Mouse (Mus musculus): ENCODE measurements around the gene Meaf6. TPM values are rescaled to one million over a fixed set of nuclear protein-coding genes. Genes with fewer than 3 reads are reported as not detected.

Gene Meaf6
- total and polyA plus RNA-seq, 2 experiments from 2014 or later, result 50.4 to 131 TPM

DNA sequence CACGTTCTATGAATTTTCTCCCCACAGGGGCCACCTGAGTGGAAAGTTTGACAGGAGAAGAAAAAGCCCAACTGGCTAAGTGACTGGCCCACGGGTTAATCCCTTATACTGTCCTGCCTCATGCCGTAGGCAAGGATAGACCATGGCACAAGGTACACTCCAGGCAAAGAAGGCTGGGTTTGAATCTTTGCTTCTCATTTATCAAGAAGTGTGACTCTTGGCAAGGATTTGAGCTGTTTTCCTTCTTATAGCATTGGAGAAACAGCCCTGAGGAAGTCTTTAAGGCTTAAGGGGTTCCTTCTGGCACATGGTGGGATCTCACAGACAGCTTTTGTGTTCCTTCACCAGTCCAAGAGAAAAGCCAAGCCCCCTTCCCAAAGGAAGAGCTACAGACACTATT is 41.3 kb downstream of the Meaf6 start:
- H3K4me2 ChIP-seq (ENCODE audit: low read depth, low read length), result no peak overlapping the region
- no peak for DNase-seq (ENCODE audit: low spot score)
- ATAC-seq, result no peak
- 86% methylated on average over 3 of the region's 3 CpGs for WGBS
- H3K4me1 ChIP-seq (ENCODE audit: insufficient read depth, low read length), result 0 out of 2 replicates have a peak, but pooled peaks cover 6% of the 10 kb centered on the region
- H3K27ac ChIP-seq, result no peak overlapping the region
- no peaks in the 10 kb centered on the region for H3K27me3 ChIP-seq (ENCODE audit: insufficient read depth, low read length)
- no peak for TF ChIP-seq CTCF (IDR thresholded peaks at IDR 0.05; ENCODE audit: low read depth)
- H3K36me3 ChIP-seq (ENCODE audit: insufficient read depth, low read length), result no peaks in the 10 kb centered on the region
- no peak overlapping the region for H3K9ac ChIP-seq (replicated peaks; ENCODE audit: low read length)
- no peak overlapping the region for H3K4me3 ChIP-seq (ENCODE audit: low read length)
- H3K9me3 ChIP-seq (ENCODE audit: low read length), result no peaks in the 10 kb centered on the region

DNA sequence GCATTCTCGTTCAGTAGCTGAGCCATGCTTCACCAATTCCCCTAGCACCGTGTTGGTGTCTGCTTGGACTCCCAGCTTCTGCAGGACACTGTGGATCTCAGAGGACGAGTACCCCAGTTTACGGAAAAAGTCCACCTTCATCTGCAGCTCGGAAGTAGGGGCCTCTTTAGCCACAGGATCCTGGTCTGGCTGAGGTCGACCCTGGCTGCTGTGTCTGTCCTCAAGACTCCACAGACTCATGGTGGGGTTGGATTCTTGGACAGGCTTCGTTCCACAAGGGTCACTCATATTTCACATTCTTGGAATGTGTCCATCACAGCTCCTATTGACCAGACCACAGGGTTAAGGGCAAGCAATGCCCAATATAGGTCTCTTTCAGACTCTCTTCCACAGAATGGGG is 41.8 kb downstream of the Meaf6 start:
- no peak for TF ChIP-seq CTCF (IDR thresholded peaks at IDR 0.05; ENCODE audit: low read depth)
- Histone ChIP-seq H3K4me1 (ENCODE audit: insufficient read depth, low read length) (0 out of 2 replicates have a peak, but pooled peaks cover 6% of the 10 kb centered on the region), H3K27ac (no peak overlapping the region), H3K9me3 (ENCODE audit: low read length) (no peaks in the 10 kb centered on the region), H3K9ac (replicated peaks; ENCODE audit: low read length) (no peak overlapping the region), H3K36me3 (ENCODE audit: insufficient read depth, low read length) (no peaks in the 10 kb centered on the region), H3K4me2 (ENCODE audit: low read depth, low read length) (peak overlapping the region; percentile 95), H3K27me3 (ENCODE audit: insufficient read depth, low read length) (no peaks in the 10 kb centered on the region), H3K4me3 (ENCODE audit: low read length) (no peak overlapping the region)
- WGBS, result 70% methylated on average over 7 of the region's 7 CpGs
- ATAC-seq, result no peak
- DNase-seq (ENCODE audit: low spot score), result no peak

DNA sequence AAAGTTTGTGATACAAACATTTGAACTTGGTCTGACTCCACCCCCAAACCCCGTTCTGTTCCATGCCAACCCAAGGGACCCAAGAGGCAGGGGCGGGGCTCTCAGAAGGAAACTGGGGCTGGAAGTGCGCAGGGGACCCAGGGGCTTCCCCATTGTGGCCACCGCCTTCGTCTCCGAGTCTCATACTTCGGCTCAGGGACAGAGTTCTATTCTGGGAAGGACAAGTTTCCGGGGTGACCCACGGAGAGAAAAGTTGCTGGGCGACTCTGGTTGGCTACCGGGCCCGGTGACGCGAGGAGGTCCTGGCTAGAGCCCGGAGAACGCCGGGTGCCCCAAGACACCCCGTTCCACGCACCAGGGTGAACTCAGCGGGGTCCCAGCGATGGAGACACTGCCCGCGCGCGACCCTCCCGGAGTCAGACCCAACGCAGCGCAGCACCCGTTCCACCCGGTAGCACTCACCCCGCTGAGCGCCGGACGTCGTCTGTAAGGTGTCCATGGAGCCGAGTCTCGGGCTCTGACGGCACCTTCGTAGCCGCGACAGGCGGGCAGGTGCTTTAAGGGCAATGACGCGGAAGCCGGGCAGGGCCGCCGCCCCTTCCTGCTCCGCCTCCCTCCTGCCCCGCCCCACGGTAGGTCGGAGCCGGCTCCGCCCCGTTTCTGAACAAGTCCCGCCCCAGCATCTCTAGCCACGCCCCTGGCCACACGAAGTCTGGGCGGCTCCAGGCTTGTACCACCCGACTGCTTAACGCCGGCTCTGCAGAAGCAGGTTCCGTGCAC is 42.6 kb downstream of the Meaf6 start, which contains the start of gene Zc3h12a:
Zc3h12a (minus strand) TSS at position 536 of the 780 bp plus-strand sequence.
- Histone ChIP-seq H3K27me3 (ENCODE audit: insufficient read depth, low read length) (no peaks in the 10 kb centered on the region), H3K27ac (no peak within 1 kb of the TSS)

DNA sequence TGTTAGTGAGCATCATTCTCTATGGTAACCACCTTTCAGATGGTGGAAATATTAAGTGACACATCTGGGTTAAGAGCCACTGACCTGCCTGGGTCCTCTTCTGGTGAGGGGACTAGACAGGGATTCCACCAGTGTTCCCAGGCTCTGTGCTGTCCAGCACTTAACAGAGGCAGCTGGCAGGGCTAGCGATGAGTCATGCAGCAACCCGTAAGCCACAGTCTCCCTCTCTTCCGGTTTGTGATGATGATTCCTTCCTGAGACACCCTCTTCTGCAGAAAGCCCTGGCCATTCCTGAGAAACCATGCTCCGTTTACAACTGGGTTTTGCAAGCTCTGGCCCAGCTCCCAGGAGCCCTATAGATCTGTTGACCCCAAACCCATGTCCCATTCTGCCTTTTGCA is 46.6 kb downstream of the Meaf6 start:
- no peak overlapping the region for H3K27ac ChIP-seq
- WGBS, result 81% methylated on average over 4 of the region's 4 CpGs
- DNase-seq (ENCODE audit: low spot score), result no peak
- 0 out of 2 replicates have a peak, but pooled peaks cover 6% of the 10 kb centered on the region for H3K4me1 ChIP-seq (ENCODE audit: insufficient read depth, low read length)
- no peak overlapping the region for H3K4me2 ChIP-seq (ENCODE audit: low read depth, low read length)
- ATAC-seq, result no peak
- H3K9ac ChIP-seq (replicated peaks; ENCODE audit: low read length), result no peak overlapping the region
- no peak overlapping the region for H3K4me3 ChIP-seq (ENCODE audit: low read length)
- H3K9me3 ChIP-seq (ENCODE audit: low read length), result no peaks in the 10 kb centered on the region
- no peaks in the 10 kb centered on the region for H3K36me3 ChIP-seq (ENCODE audit: insufficient read depth, low read length)
- no peak for TF ChIP-seq CTCF (IDR thresholded peaks at IDR 0.05; ENCODE audit: low read depth)
- no peaks in the 10 kb centered on the region; the same call in 1 of the 2 replicates for H3K27me3 ChIP-seq (ENCODE audit: insufficient read depth, low read length)

More for the DNA sequence above, 42.6 kb downstream of the Meaf6 start, which contains the start of gene Zc3h12a:
- H3K4me3 ChIP-seq (ENCODE audit: low read length), result peak within 1 kb of the TSS; percentile 51
- peak within 1 kb of the TSS; percentile 95 for H3K4me2 ChIP-seq (ENCODE audit: low read depth, low read length)
- no peaks in the 10 kb centered on the region for H3K9me3 ChIP-seq (ENCODE audit: low read length)
- peak within 1 kb of the TSS; percentile 41 for H3K9ac ChIP-seq (replicated peaks; ENCODE audit: low read length)
- DNase-seq (ENCODE audit: low spot score) (peak; percentile 81), ATAC-seq (peak; percentile 90)
- no peak for TF ChIP-seq CTCF (IDR thresholded peaks at IDR 0.05; ENCODE audit: low read depth)
- H3K36me3 ChIP-seq (ENCODE audit: insufficient read depth, low read length), result no peaks in the 10 kb centered on the region
- H3K4me1 ChIP-seq (ENCODE audit: insufficient read depth, low read length), result 0 out of 2 replicates have a peak, but pooled peaks cover 6% of the 10 kb centered on the region
- WGBS, result 1% methylated on average over 61 of the region's 62 CpGs

DNA sequence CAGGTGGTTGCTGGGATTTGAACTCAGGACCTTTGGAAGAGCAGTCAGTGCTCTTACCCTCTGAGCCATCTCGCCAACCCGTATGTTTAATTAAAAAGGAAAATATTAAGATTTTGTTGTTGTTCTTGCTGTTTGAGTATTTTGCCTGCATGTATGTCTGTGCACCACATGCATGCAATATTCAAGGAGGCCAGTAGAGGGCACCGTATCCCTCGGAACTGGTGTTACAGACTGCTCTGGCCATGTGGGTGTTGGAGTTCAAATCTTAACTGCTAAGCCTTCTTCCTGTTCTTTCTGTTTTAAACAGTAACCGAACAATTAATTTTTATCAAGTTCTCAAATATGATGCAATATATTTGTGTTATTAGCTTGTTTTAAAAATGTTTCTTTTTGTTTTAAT is 47.5 kb downstream of the Meaf6 start:
- no peaks in the 10 kb centered on the region for H3K36me3 ChIP-seq (ENCODE audit: insufficient read depth, low read length)
- H3K4me3 ChIP-seq (ENCODE audit: low read length), result no peak overlapping the region
- ATAC-seq, result no peak
- H3K4me2 ChIP-seq (ENCODE audit: low read depth, low read length), result no peak overlapping the region
- whole genome bisulfite sequencing, result 29% methylated on average over 5 of the region's 5 CpGs
- TF ChIP-seq CTCF (IDR thresholded peaks at IDR 0.05; ENCODE audit: low read depth), result peak; percentile 92
- no peak overlapping the region for H3K27ac ChIP-seq
- DNase-seq (ENCODE audit: low spot score), result peak; percentile 87
- H3K9ac ChIP-seq (replicated peaks; ENCODE audit: low read length), result no peak overlapping the region
- no peaks in the 10 kb centered on the region for H3K9me3 ChIP-seq (ENCODE audit: low read length)
- H3K27me3 ChIP-seq (ENCODE audit: insufficient read depth, low read length), result no peaks in the 10 kb centered on the region; the same call in 1 of the 2 replicates
- no peaks in the 10 kb centered on the region for H3K4me1 ChIP-seq (ENCODE audit: insufficient read depth, low read length)

DNA sequence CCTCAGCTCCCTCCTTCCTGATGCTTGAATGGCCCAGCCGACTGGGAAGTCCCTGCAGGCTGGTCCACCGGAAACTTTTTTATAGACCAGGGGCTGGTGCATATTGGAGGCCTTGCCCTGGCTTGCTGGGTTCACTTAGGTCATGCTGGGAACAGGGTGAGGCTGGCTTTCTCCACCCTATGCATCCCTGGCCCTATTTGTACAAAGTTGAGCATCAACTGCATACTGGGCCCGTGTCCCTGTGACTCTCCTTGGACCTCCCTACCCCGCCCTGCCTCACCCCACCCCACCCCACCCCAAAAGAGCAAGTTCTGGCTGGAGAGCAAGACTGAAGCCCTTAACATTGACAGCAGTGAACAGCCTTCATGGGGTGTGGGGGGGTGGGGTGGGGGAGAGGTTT is 49.3 kb downstream of the Meaf6 start:
- Histone ChIP-seq H3K9ac (replicated peaks; ENCODE audit: low read length) (no peak overlapping the region), H3K4me3 (ENCODE audit: low read length) (no peak overlapping the region), H3K27ac (no peak overlapping the region), H3K36me3 (ENCODE audit: insufficient read depth, low read length) (no peaks in the 10 kb centered on the region), H3K4me1 (ENCODE audit: insufficient read depth, low read length) (no peaks in the 10 kb centered on the region), H3K4me2 (ENCODE audit: low read depth, low read length) (no peak overlapping the region), H3K27me3 (ENCODE audit: insufficient read depth, low read length) (no peaks in the 10 kb centered on the region; the same call in 1 of the 2 replicates), H3K9me3 (ENCODE audit: low read length) (no peaks in the 10 kb centered on the region)
- DNase-seq (ENCODE audit: low spot score), result no peak
- ATAC-seq, result no peak
- WGBS, result 87% methylated on average over 4 of the region's 4 CpGs
- TF ChIP-seq CTCF (IDR thresholded peaks at IDR 0.05; ENCODE audit: low read depth), result no peak

DNA sequence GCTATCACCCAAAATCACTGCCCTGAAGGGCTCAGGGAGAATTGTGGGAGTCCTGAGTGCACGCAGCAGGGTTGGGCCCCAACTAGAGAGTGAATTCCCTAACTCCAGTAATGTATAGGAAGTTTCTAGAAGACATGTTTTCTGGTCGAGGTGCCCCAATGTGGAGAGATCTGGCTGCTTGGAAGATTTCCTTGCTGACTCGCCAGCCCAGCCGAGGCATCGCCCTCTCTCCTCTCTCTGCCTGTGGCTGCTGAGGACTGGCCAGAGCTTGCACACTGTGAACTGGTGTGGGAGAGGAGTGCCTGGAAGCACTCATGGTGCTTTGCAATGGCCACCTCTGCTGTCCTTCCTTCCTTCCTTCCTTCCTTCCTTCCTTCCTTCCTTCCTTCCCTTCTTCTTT is 49.7 kb downstream of the Meaf6 start:
- no peak for ATAC-seq

More for the DNA sequence above, 49.7 kb downstream of the Meaf6 start:
- no peak for TF ChIP-seq CTCF (IDR thresholded peaks at IDR 0.05; ENCODE audit: low read depth)
- no peak overlapping the region for H3K9ac ChIP-seq (replicated peaks; ENCODE audit: low read length)
- H3K27me3 ChIP-seq (ENCODE audit: insufficient read depth, low read length), result no peaks in the 10 kb centered on the region; the same call in 1 of the 2 replicates
- no peaks in the 10 kb centered on the region for H3K9me3 ChIP-seq (ENCODE audit: low read length)
- H3K4me3 ChIP-seq (ENCODE audit: low read length), result no peak overlapping the region
- DNase-seq (ENCODE audit: low spot score), result no peak
- H3K27ac ChIP-seq, result no peak overlapping the region
- no peaks in the 10 kb centered on the region for H3K4me1 ChIP-seq (ENCODE audit: insufficient read depth, low read length)
- WGBS, result 80% methylated on average over 5 of the region's 5 CpGs
- no peaks in the 10 kb centered on the region for H3K36me3 ChIP-seq (ENCODE audit: insufficient read depth, low read length)
- H3K4me2 ChIP-seq (ENCODE audit: low read depth, low read length), result no peak overlapping the region

All from hindbrain, postnatal 0 days (tissue).